Mouse (Mus musculus): Measurements from ENCODE around the gene Gm4884.
"Not testable (repeated sequence)": the region's sequence is repeated elsewhere in the genome, so short reads cannot be mapped to it uniquely, and the experiment has no call there.

Gene Gm4884

DNA sequence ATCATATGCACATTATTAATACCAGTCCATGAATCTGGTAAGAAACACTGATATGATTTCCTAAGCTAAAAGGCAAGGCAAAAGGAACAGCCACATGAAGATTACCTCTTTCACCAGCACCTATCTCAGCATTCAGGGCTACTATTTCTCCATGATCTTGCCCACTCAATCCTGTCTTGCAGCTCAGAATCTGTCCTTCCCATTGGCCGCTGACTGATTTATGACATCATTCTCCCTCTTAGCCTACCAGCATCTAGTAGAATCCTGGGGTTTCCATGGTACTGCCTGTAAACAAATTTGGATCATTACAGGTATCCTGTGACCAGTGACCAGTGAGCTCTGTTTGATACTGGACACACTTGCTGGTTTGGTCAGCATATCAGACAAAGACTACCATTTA lies at the start of gene Gm4884:
Gene Gm4884, plus strand, starts transcription at position 301 of the 400 bp plus-strand sequence.
- not testable (repeated sequence) for DNase-seq (ENCODE audit: low spot score)

DNA sequence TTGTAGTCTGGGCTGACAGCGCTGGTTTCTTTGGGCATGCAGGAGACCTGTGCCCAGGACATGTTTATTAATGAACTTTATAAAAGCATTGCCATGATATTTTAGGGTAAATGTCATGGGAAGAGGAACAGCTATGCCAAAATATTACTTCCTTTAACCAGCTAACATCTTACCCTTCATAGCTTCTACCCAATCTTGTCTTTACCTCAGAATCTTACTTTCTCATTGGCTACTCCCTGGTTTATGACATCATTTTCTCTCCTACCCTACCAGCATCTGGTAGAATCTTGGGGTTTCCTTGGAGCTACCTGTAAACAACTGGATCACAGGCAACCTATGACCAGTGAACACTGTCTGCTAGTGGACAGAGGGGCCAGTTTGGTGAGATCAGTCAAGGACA lies 45.3 kb upstream of the Gm4884 start, which contains the start of gene 4930433I11Rik:
Gene 4930433I11Rik, plus strand, starts transcription at position 301 of the 400 bp plus-strand sequence.
- DNase-seq (ENCODE audit: low spot score), result no peak

DNA sequence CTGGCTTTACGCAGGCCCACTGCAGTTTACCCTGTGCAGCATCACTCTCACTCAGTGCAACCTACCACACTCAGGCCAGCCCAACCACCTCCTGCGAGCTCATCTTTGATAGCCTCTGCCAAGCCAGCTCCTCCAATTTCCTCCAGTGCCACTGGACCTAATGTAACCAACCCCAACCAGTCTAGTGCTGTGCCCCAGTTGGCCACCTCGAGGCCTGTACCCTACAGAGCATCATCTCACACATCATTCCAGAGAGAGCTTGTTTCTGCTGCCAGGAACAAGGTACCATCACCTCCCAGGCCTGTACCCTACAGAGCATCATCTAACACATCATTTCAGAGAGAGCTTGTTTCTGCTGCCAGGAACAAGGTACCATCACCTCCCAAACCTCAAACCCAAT lies 11.5 kb downstream of the Gm4884 start:
- DNase-seq (ENCODE audit: low spot score), result not testable (repeated sequence)
